ENCODE assay signal across 9 mouse cellular contexts in genomic region chr11:70014051-70014450, GRCm38 (mm10). TPM values are rescaled to one million over a fixed set of nuclear protein-coding genes. Genes with fewer than 3 reads are reported as not detected.
DNase-seq lines count a peak whose midpoint lies in the region; ATAC-seq and TF ChIP-seq lines count a peak whose summit lies in the region.
"Had no signal": no experiment of that assay in that cellular context is flagged by ENCODE, and none has a peak within 500 bp of the region (broad histone marks: within the 10 kb centered on the region; RNA-seq: fewer than 3 reads in every experiment).

No protein-coding gene starts in this region.

- peak overlapping the region; percentile 81 for H3K4me2 ChIP-seq in heart, embryonic 14.5 days (ENCODE audit: low read length)
- peak overlapping the region; percentile 44; the same call in 1 of the 2 replicates for H3K4me2 ChIP-seq in CH12.LX (ENCODE audit: insufficient read depth, low read depth, poor library complexity, severe bottlenecking)
- peak overlapping the region; percentile 79; the same call in 1 of the 2 replicates for H3K4me2 ChIP-seq in embryonic facial prominence, embryonic 15.5 days (replicated peaks)
- H3K4me2 ChIP-seq in liver, embryonic 14.5 days (ENCODE audit: low read depth), result peak overlapping the region; percentile 61

- in situ Hi-C loops in CH12.LX (cut with MboI; ENCODE audit: low pct_ligation_motif_present, low pct_unique_long_range_greater_than_20kb, low sequenced_read_pairs), result loop anchor here (5.0 to 25.0 kb wide), 2 partner anchors 62 to 927 kb away; partner anchors contain the start of genes Per1 and Vamp2

- peaks cover 51% of the 10 kb centered on the region for H3K36me3 ChIP-seq in heart, embryonic 14.5 days (ENCODE audit: control insufficient read depth, insufficient read depth, low read length)
- H3K36me3 ChIP-seq in CH12.LX (replicated peaks in 1 of 2; ENCODE audit: control insufficient read depth in 1 of 2, insufficient read depth in 1 of 2, low read length in 1 of 2), result peaks cover 49 to 55% of the 10 kb centered on the region in 2 experiments
- peaks cover 50% of the 10 kb centered on the region for H3K36me3 ChIP-seq in embryonic facial prominence, embryonic 15.5 days
- peaks cover 16% of the 10 kb centered on the region for H3K36me3 ChIP-seq in liver, embryonic 14.5 days (replicated peaks; ENCODE audit: control insufficient read depth, insufficient read depth, low read depth)

- DNase-seq in heart, adult 18-20 months, result no peak
- no peak for DNase-seq in CH12.LX (ENCODE audit: extremely low read depth)
- no peak for DNase-seq in liver, embryonic 14.5 days (ENCODE audit: low read depth in 3 of 3, low spot score in 3 of 3)
- no peak for DNase-seq in cerebellum, postnatal 25 days
- no peak for DNase-seq in frontal cortex, postnatal 10 days (ENCODE audit: low spot score in 2 of 2)
- DNase-seq: cerebellum, adult 11 months had no signal

- no peak for TF ChIP-seq POLR2A in CH12.LX (IDR thresholded peaks at IDR 0.05; ENCODE audit: low read depth, low read length)

- H3K27me3 ChIP-seq in heart, embryonic 14.5 days (ENCODE audit: control insufficient read depth, insufficient read depth, low read length), result no peaks in the 10 kb centered on the region
- no peaks in the 10 kb centered on the region for H3K27me3 ChIP-seq in CH12.LX (replicated peaks)
- H3K27me3 ChIP-seq in embryonic facial prominence, embryonic 15.5 days, result no peaks in the 10 kb centered on the region
- no peaks in the 10 kb centered on the region for H3K27me3 ChIP-seq in liver, embryonic 14.5 days (ENCODE audit: control insufficient read depth, insufficient read depth, low read length)

- peaks cover 12 to 26% of the 10 kb centered on the region in 2 experiments for H3K4me1 ChIP-seq in heart, embryonic 14.5 days (ENCODE audit: control insufficient read depth in 2 of 2, insufficient read depth in 2 of 2, low read length in 2 of 2)
- H3K4me1 ChIP-seq in CH12.LX (ENCODE audit: control insufficient read depth in 1 of 2, insufficient read depth in 2 of 2), result peaks cover 14 to 21% of the 10 kb centered on the region in 2 experiments
- peaks cover 38% of the 10 kb centered on the region for H3K4me1 ChIP-seq in embryonic facial prominence, embryonic 15.5 days
- peaks cover 8 to 9% of the 10 kb centered on the region in 2 experiments for H3K4me1 ChIP-seq in liver, embryonic 14.5 days (replicated peaks; ENCODE audit: control insufficient read depth in 2 of 2, insufficient read depth in 2 of 2, low read length in 1 of 2)

- no peak for TF ChIP-seq EP300 in CH12.LX (IDR thresholded peaks at IDR 0.05; ENCODE audit: low read length)
- TF ChIP-seq EP300 in liver, embryonic 14.5 days (IDR thresholded peaks at IDR 0.05; ENCODE audit: low read depth), result no peak

- H3K79me2 ChIP-seq in CH12.LX (replicated peaks; ENCODE audit: control insufficient read depth, extremely low read depth, insufficient read depth, poor library complexity, severe bottlenecking), result no peaks in the 10 kb centered on the region

- no peak for ATAC-seq in heart, embryonic 14.5 days (ENCODE audit: insufficient number of reproducible peaks, insufficient read depth, low FRiP score, low read depth)
- no peak for ATAC-seq in embryonic facial prominence, embryonic 15.5 days (ENCODE audit: insufficient number of reproducible peaks, low FRiP score, low TSS enrichment, low read depth)
- no peak for ATAC-seq in liver, embryonic 14.5 days (ENCODE audit: insufficient read depth)
- ATAC-seq in granulocyte monocyte progenitor cell, adult 5-6 weeks (replicated peaks; ENCODE audit: poor library complexity, severe bottlenecking), result no peak

- H3K27ac ChIP-seq in heart, embryonic 14.5 days (replicated peaks in 1 of 2; ENCODE audit: control insufficient read depth in 1 of 2, insufficient read depth in 1 of 2, low read depth in 2 of 2, low read length in 2 of 2), result peak overlapping the region in 1 of 2 experiments; percentile 85; a peak in 1 of 4 replicates
- no peak overlapping the region for H3K27ac ChIP-seq in CH12.LX (ENCODE audit: insufficient read depth, low read depth)
- H3K27ac ChIP-seq in embryonic facial prominence, embryonic 15.5 days (replicated peaks), result no peak overlapping the region
- no peak overlapping the region for H3K27ac ChIP-seq in liver, embryonic 14.5 days

- peak overlapping the region in 1 of 2 experiments; percentile 70; a peak in 1 of 4 replicates for H3K4me3 ChIP-seq in heart, embryonic 14.5 days (ENCODE audit: control insufficient read depth in 1 of 2, insufficient read depth in 1 of 2, low read depth in 1 of 2, low read length in 2 of 2)
- no peak overlapping the region for H3K4me3 ChIP-seq in CH12.LX (replicated peaks in 1 of 3; ENCODE audit: low read depth in 2 of 3, low read length in 2 of 3, poor library complexity in 1 of 3)
- H3K4me3 ChIP-seq in embryonic facial prominence, embryonic 15.5 days (replicated peaks), result peak overlapping the region; percentile 65; the same call in 1 of the 2 replicates
- no peak overlapping the region for H3K4me3 ChIP-seq in liver, embryonic 14.5 days (ENCODE audit: insufficient read depth in 1 of 2, low read depth in 2 of 2, low read length in 2 of 2)

- TF ChIP-seq RAD21 in CH12.LX (IDR thresholded peaks at IDR 0.05; ENCODE audit: low read depth, low read length), result no peak

- H3K9ac ChIP-seq in heart, embryonic 14.5 days (ENCODE audit: low read length), result peak overlapping the region; percentile 89
- peak overlapping the region; percentile 74; the same call in 1 of the 2 replicates for H3K9ac ChIP-seq in CH12.LX (ENCODE audit: insufficient read depth, low read depth)
- no peak overlapping the region for H3K9ac ChIP-seq in embryonic facial prominence, embryonic 15.5 days
- no peak overlapping the region for H3K9ac ChIP-seq in liver, embryonic 14.5 days (replicated peaks)

- no peaks in the 10 kb centered on the region for H3K9me3 ChIP-seq in heart, embryonic 14.5 days (ENCODE audit: control insufficient read depth, low read length)
- H3K9me3 ChIP-seq in CH12.LX (replicated peaks; ENCODE audit: low read length), result no peaks in the 10 kb centered on the region
- H3K9me3 ChIP-seq in embryonic facial prominence, embryonic 15.5 days (replicated peaks), result no peaks in the 10 kb centered on the region
- no peaks in the 10 kb centered on the region for H3K9me3 ChIP-seq in liver, embryonic 14.5 days (ENCODE audit: control insufficient read depth, low read length)

- dilution Hi-C loops in CH12.LX (cut with MboI; ENCODE audit: extremely low pct_ligation_motif_present, extremely low pct_unique_long_range_greater_than_20kb, low sequenced_read_pairs), result no loop called here

- TF ChIP-seq CTCF in CH12.LX (conservative IDR thresholded peaks at IDR 0.05 in 1 of 2, IDR thresholded peaks at IDR 0.05 in 1 of 2; ENCODE audit: low read depth in 2 of 2, low read length in 2 of 2), result no peak
- TF ChIP-seq CTCF in liver, embryonic 14.5 days (IDR thresholded peaks at IDR 0.05; ENCODE audit: low read depth), result no peak

- WGBS in heart, embryonic 14.5 days, result 62% methylated on average over 5 of the region's 5 CpGs
- WGBS in embryonic facial prominence, embryonic 15.5 days, result 61% methylated on average over 5 of the region's 5 CpGs
- WGBS in liver, embryonic 14.5 days (ENCODE audit: insufficient replicate concordance), result 62% methylated on average over 5 of the region's 5 CpGs

RNA-seq across cellular contexts. Expression of gene Acadvl, which starts 1.2 kb away (rescaled TPM):
- polyA plus RNA-seq in heart, embryonic 14.5 days (2014; fragmentation: Nextera tagmentation; extraction: Ambion mirVana), result 185 and 198 TPM in 2 replicates
- 1,000 to 10,000 TPM; 1,326 to 1,372 TPM for total RNA-seq in heart, adult 18-20 months (2021)
- total RNA-seq in CH12.LX (2012; rRNA removed) (137 and 148 TPM in 2 replicates), CH12.LX (2014; rRNA removed) (81.8 and 86.6 TPM in 2 replicates)
- polyA plus RNA-seq in CH12.LX (2012; ENCODE audit: insufficient read length, low read depth), result 76.9 and 86.4 TPM in 2 replicates
- polyA plus RNA-seq in embryonic facial prominence, embryonic 15.5 days (2015; fragmentation: Nextera tagmentation; extraction: Ambion mirVana), result 95.6 and 97.7 TPM in 2 replicates
- 27.8 and 40.6 TPM in 2 replicates for polyA plus RNA-seq in liver, embryonic 14.5 days (2012; rRNA removed)
- 84.1 and 98.1 TPM in 2 replicates for polyA plus RNA-seq in liver, embryonic 14.5 days (2014; fragmentation: Nextera tagmentation; extraction: Ambion mirVana)
- total RNA-seq in granulocyte monocyte progenitor cell, adult 5-6 weeks (2014; fragmentation: Nextera tagmentation), result 39.7 and 55.8 TPM in 2 replicates
- 40.3 and 42.1 TPM in 2 replicates for total RNA-seq in granulocyte monocyte progenitor cell, adult 5-6 weeks (2017)

RNA-seq across cellular contexts. Expression of gene Dlg4, which starts 2.7 kb away (rescaled TPM):
- 3.4 and 6.0 TPM in 2 replicates for polyA plus RNA-seq in heart, embryonic 14.5 days (2014; fragmentation: Nextera tagmentation; extraction: Ambion mirVana)
- 1 to 10 TPM; 5.9 to 6.8 TPM for total RNA-seq in heart, adult 18-20 months (2021)
- total RNA-seq in CH12.LX (2012; rRNA removed) (9.8 and 15.3 TPM in 2 replicates), CH12.LX (2014; rRNA removed) (6.1 and 7.3 TPM in 2 replicates)
- 6.8 and 9.3 TPM in 2 replicates for polyA plus RNA-seq in CH12.LX (2012; ENCODE audit: insufficient read length, low read depth)
- polyA plus RNA-seq in embryonic facial prominence, embryonic 15.5 days (2015; fragmentation: Nextera tagmentation; extraction: Ambion mirVana), result 11.4 and 14.4 TPM in 2 replicates
- polyA plus RNA-seq in liver, embryonic 14.5 days (2012; rRNA removed), result 1.5 and 1.9 TPM in 2 replicates
- polyA plus RNA-seq in liver, embryonic 14.5 days (2014; fragmentation: Nextera tagmentation; extraction: Ambion mirVana), result 0.33 and 0.54 TPM in 2 replicates
- total RNA-seq in granulocyte monocyte progenitor cell, adult 5-6 weeks (2014; fragmentation: Nextera tagmentation), result 11.4 and 12.3 TPM in 2 replicates
- 1.3 and 3.5 TPM in 2 replicates for total RNA-seq in granulocyte monocyte progenitor cell, adult 5-6 weeks (2017)

RNA-seq across cellular contexts. Expression of gene Dvl2, which starts 13.7 kb away (rescaled TPM):
- polyA plus RNA-seq in heart, embryonic 14.5 days (2014; fragmentation: Nextera tagmentation; extraction: Ambion mirVana), result 15.0 and 16.6 TPM in 2 replicates
- 1 to 10 TPM; 3.4 to 4.8 TPM for total RNA-seq in heart, adult 18-20 months (2021)
- total RNA-seq in CH12.LX (2012; rRNA removed) (27.3 and 30.6 TPM in 2 replicates), CH12.LX (2014; rRNA removed) (15.1 and 15.7 TPM in 2 replicates)
- polyA plus RNA-seq in CH12.LX (2012; ENCODE audit: insufficient read length, low read depth), result 25.3 and 27.1 TPM in 2 replicates
- polyA plus RNA-seq in embryonic facial prominence, embryonic 15.5 days (2015; fragmentation: Nextera tagmentation; extraction: Ambion mirVana), result 47.3 and 52.3 TPM in 2 replicates
- 4.2 and 4.6 TPM in 2 replicates for polyA plus RNA-seq in liver, embryonic 14.5 days (2012; rRNA removed)
- polyA plus RNA-seq in liver, embryonic 14.5 days (2014; fragmentation: Nextera tagmentation; extraction: Ambion mirVana), result 3.4 and 4.2 TPM in 2 replicates
- total RNA-seq in granulocyte monocyte progenitor cell, adult 5-6 weeks (2014; fragmentation: Nextera tagmentation), result 4.6 and 24.5 TPM in 2 replicates
- total RNA-seq in granulocyte monocyte progenitor cell, adult 5-6 weeks (2017), result 16.1 and 18.0 TPM in 2 replicates

RNA-seq across cellular contexts. Expression of gene Phf23, which starts 18.5 kb away (rescaled TPM):
- polyA plus RNA-seq in heart, embryonic 14.5 days (2014; fragmentation: Nextera tagmentation; extraction: Ambion mirVana), result 22.2 and 27.5 TPM in 2 replicates
- 10 to 100 TPM; 18.4 to 19.7 TPM for total RNA-seq in heart, adult 18-20 months (2021)
- total RNA-seq in CH12.LX (2012; rRNA removed), result 67.2 and 81.8 TPM in 2 replicates
- 65.2 and 69.0 TPM in 2 replicates for total RNA-seq in CH12.LX (2014; rRNA removed)
- polyA plus RNA-seq in CH12.LX (2012; ENCODE audit: insufficient read length, low read depth), result 93.2 and 99.8 TPM in 2 replicates
- 77.8 and 83.0 TPM in 2 replicates for polyA plus RNA-seq in embryonic facial prominence, embryonic 15.5 days (2015; fragmentation: Nextera tagmentation; extraction: Ambion mirVana)
- polyA plus RNA-seq in liver, embryonic 14.5 days (2012; rRNA removed), result 10.8 and 14.8 TPM in 2 replicates
- 11.9 and 12.1 TPM in 2 replicates for polyA plus RNA-seq in liver, embryonic 14.5 days (2014; fragmentation: Nextera tagmentation; extraction: Ambion mirVana)
- 41.7 and 45.8 TPM in 2 replicates for total RNA-seq in granulocyte monocyte progenitor cell, adult 5-6 weeks (2014; fragmentation: Nextera tagmentation)
- total RNA-seq in granulocyte monocyte progenitor cell, adult 5-6 weeks (2017), result 30.2 and 32.3 TPM in 2 replicates

RNA-seq across cellular contexts. Expression of gene Gabarap, which starts 23.1 kb away (rescaled TPM):
- polyA plus RNA-seq in heart, embryonic 14.5 days (2014; fragmentation: Nextera tagmentation; extraction: Ambion mirVana), result 454 and 540 TPM in 2 replicates
- 100 to 1,000 TPM; 285 to 320 TPM for total RNA-seq in heart, adult 18-20 months (2021)
- total RNA-seq in CH12.LX (2012; rRNA removed) (182 and 189 TPM in 2 replicates), CH12.LX (2014; rRNA removed) (187 and 213 TPM in 2 replicates)
- polyA plus RNA-seq in CH12.LX (2012; ENCODE audit: insufficient read length, low read depth), result 352 and 386 TPM in 2 replicates
- polyA plus RNA-seq in embryonic facial prominence, embryonic 15.5 days (2015; fragmentation: Nextera tagmentation; extraction: Ambion mirVana), result 543 and 559 TPM in 2 replicates
- 134 and 140 TPM in 2 replicates for polyA plus RNA-seq in liver, embryonic 14.5 days (2012; rRNA removed)
- 296 and 300 TPM in 2 replicates for polyA plus RNA-seq in liver, embryonic 14.5 days (2014; fragmentation: Nextera tagmentation; extraction: Ambion mirVana)
- 288 and 367 TPM in 2 replicates for total RNA-seq in granulocyte monocyte progenitor cell, adult 5-6 weeks (2014; fragmentation: Nextera tagmentation)
- total RNA-seq in granulocyte monocyte progenitor cell, adult 5-6 weeks (2017), result 239 and 250 TPM in 2 replicates

Comparison
In these comparisons a context has a peak if more than half of its experiments do, and no peak if none do; other contexts are left out.
1. H3K9ac ChIP-seq: peak in heart, embryonic 14.5 days (single experiment) and CH12.LX (single experiment); none in embryonic facial prominence, embryonic 15.5 days (single experiment) and liver, embryonic 14.5 days (single experiment).
2. Peak in every context shown above with its lines, with median percentiles within 50 percentile points of each other: H3K4me2 ChIP-seq.